Mouse (Mus musculus): ENCODE measurements at regions not wholly inside any gene's neighbourhood (a gene's known extent, or its start where the extent isn't known, plus 50 kb on each side); places are given as distances from the start of the nearest gene placed in this dataset.

- TF ChIP-seq CTCF (IDR thresholded peaks at IDR 0.05; ENCODE audit: borderline replicate concordance, extremely low read depth, insufficient read depth, insufficient read length) (no peak), POLR2A (IDR thresholded peaks at IDR 0.05; ENCODE audit: borderline replicate concordance, extremely low read depth, insufficient read depth, insufficient read length, poor library complexity, severe bottlenecking) (no peak)
- no peak for DNase-seq (ENCODE audit: low read depth)
Observed at GRCm38 (mm10) chr2:61527127-61527526, 51.3 kb upstream of the Tank start.

- DNase-seq (ENCODE audit: low read depth): no peak
- TF ChIP-seq POLR2A (IDR thresholded peaks at IDR 0.05; ENCODE audit: borderline replicate concordance, extremely low read depth, insufficient read depth, insufficient read length, poor library complexity, severe bottlenecking) (no peak), CTCF (IDR thresholded peaks at IDR 0.05; ENCODE audit: borderline replicate concordance, extremely low read depth, insufficient read depth, insufficient read length) (no peak)
Observed at GRCm38 (mm10) chr2:61524060-61524734, 54.2 kb upstream of the Tank start.

- DNase-seq (ENCODE audit: low read depth): no peak
- TF ChIP-seq POLR2A (IDR thresholded peaks at IDR 0.05; ENCODE audit: borderline replicate concordance, extremely low read depth, insufficient read depth, insufficient read length, poor library complexity, severe bottlenecking) (no peak), CTCF (IDR thresholded peaks at IDR 0.05; ENCODE audit: borderline replicate concordance, extremely low read depth, insufficient read depth, insufficient read length) (no peak)
Observed at GRCm38 (mm10) chr2:61514445-61515123, 63.8 kb upstream of the Tank start.

GRCm38 (mm10) chr2:61513787-61514444 is 64.5 kb upstream of the Tank start:
- no peak for TF ChIP-seq POLR2A (IDR thresholded peaks at IDR 0.05; ENCODE audit: borderline replicate concordance, extremely low read depth, insufficient read depth, insufficient read length, poor library complexity, severe bottlenecking)
- no peak for TF ChIP-seq CTCF (IDR thresholded peaks at IDR 0.05; ENCODE audit: borderline replicate concordance, extremely low read depth, insufficient read depth, insufficient read length)
- no peak for DNase-seq (ENCODE audit: low read depth)

GRCm38 (mm10) chr2:61503594-61503993 is 74.8 kb upstream of the Tank start:
- DNase-seq (ENCODE audit: low read depth): no peak
- TF ChIP-seq POLR2A (IDR thresholded peaks at IDR 0.05; ENCODE audit: borderline replicate concordance, extremely low read depth, insufficient read depth, insufficient read length, poor library complexity, severe bottlenecking): no peak
- TF ChIP-seq CTCF (IDR thresholded peaks at IDR 0.05; ENCODE audit: borderline replicate concordance, extremely low read depth, insufficient read depth, insufficient read length): no peak

GRCm38 (mm10) chr2:61501922-61502321 is 76.5 kb upstream of the Tank start:
- TF ChIP-seq POLR2A (IDR thresholded peaks at IDR 0.05; ENCODE audit: borderline replicate concordance, extremely low read depth, insufficient read depth, insufficient read length, poor library complexity, severe bottlenecking) (no peak), CTCF (IDR thresholded peaks at IDR 0.05; ENCODE audit: borderline replicate concordance, extremely low read depth, insufficient read depth, insufficient read length) (peak; percentile 22; the same call in 1 of the 2 replicates)
- DNase-seq (ENCODE audit: low read depth): no peak

- no peak for DNase-seq (ENCODE audit: low read depth)
- no peak for TF ChIP-seq CTCF (IDR thresholded peaks at IDR 0.05; ENCODE audit: borderline replicate concordance, extremely low read depth, insufficient read depth, insufficient read length)
- TF ChIP-seq POLR2A (IDR thresholded peaks at IDR 0.05; ENCODE audit: borderline replicate concordance, extremely low read depth, insufficient read depth, insufficient read length, poor library complexity, severe bottlenecking): no peak
Observed at GRCm38 (mm10) chr2:61499266-61499665, 79.1 kb upstream of the Tank start.

GRCm38 (mm10) chr2:61497930-61498329 is 80.5 kb upstream of the Tank start:
- no peak for TF ChIP-seq POLR2A (IDR thresholded peaks at IDR 0.05; ENCODE audit: borderline replicate concordance, extremely low read depth, insufficient read depth, insufficient read length, poor library complexity, severe bottlenecking)
- DNase-seq (ENCODE audit: low read depth): peak; percentile 60

- no peak for TF ChIP-seq POLR2A (IDR thresholded peaks at IDR 0.05; ENCODE audit: borderline replicate concordance, extremely low read depth, insufficient read depth, insufficient read length, poor library complexity, severe bottlenecking)
- no peak for TF ChIP-seq CTCF (IDR thresholded peaks at IDR 0.05; ENCODE audit: borderline replicate concordance, extremely low read depth, insufficient read depth, insufficient read length)
- DNase-seq (ENCODE audit: low read depth): no peak
Observed at GRCm38 (mm10) chr2:61496968-61497367, 81.4 kb upstream of the Tank start.

GRCm38 (mm10) chr2:61493918-61494712 is 84.3 kb upstream of the Tank start:
- no peak for TF ChIP-seq POLR2A (IDR thresholded peaks at IDR 0.05; ENCODE audit: borderline replicate concordance, extremely low read depth, insufficient read depth, insufficient read length, poor library complexity, severe bottlenecking)
- peak; percentile 86 for TF ChIP-seq CTCF (IDR thresholded peaks at IDR 0.05; ENCODE audit: borderline replicate concordance, extremely low read depth, insufficient read depth, insufficient read length)
- peak; percentile 88 for DNase-seq (ENCODE audit: low read depth)
